Mouse (Mus musculus): Measurements from ENCODE around the gene Snd1. TPM values are rescaled to one million over a fixed set of nuclear protein-coding genes. Genes with fewer than 3 reads are reported as not detected.

Gene Snd1
- polyA plus RNA-seq, 1 experiment from 2014 or later, result 110 TPM

- Histone ChIP-seq H3K36me3 (peaks cover 19% of the 10 kb centered on the region), H3K27me3 (ENCODE audit: low read depth, poor library complexity, severe bottlenecking) (no peaks in the 10 kb centered on the region), H3K27ac (replicated peaks) (no peak overlapping the region), H3K4me1 (peaks cover 22% of the 10 kb centered on the region), H3K4me3 (no peak overlapping the region), H3K9me3 (replicated peaks) (no peaks in the 10 kb centered on the region)
- WGBS, result 88% methylated on average over 1 of the region's 1 CpGs
- DNase-seq (ENCODE audit: low spot score), result no peak
These were observed 268.6 kb downstream of the Snd1 start for GRCm38 (mm10) chr6:28743586-28743985.

GRCm38 (mm10) chr6:28745864-28746263 lies 270.9 kb downstream of the Snd1 start:
- Histone ChIP-seq H3K36me3 (peaks cover 19% of the 10 kb centered on the region), H3K9me3 (replicated peaks) (no peaks in the 10 kb centered on the region), H3K27ac (replicated peaks) (no peak overlapping the region), H3K27me3 (ENCODE audit: low read depth, poor library complexity, severe bottlenecking) (no peaks in the 10 kb centered on the region), H3K4me1 (peaks cover 23% of the 10 kb centered on the region), H3K4me3 (no peak overlapping the region)
- WGBS, result 94% methylated on average over 7 of the region's 7 CpGs
- DNase-seq (ENCODE audit: low spot score), result no peak

- peaks cover 19% of the 10 kb centered on the region for H3K36me3 ChIP-seq
- no peaks in the 10 kb centered on the region for H3K27me3 ChIP-seq (ENCODE audit: low read depth, poor library complexity, severe bottlenecking)
- DNase-seq (ENCODE audit: low spot score), result no peak
- no peaks in the 10 kb centered on the region for H3K9me3 ChIP-seq (replicated peaks)
- no peak overlapping the region for H3K4me3 ChIP-seq
- H3K4me1 ChIP-seq, result peaks cover 26% of the 10 kb centered on the region
- WGBS, result 93% methylated on average over 5 of the region's 5 CpGs
- no peak overlapping the region for H3K27ac ChIP-seq (replicated peaks)
These were observed 272.1 kb downstream of the Snd1 start for GRCm38 (mm10) chr6:28747025-28747424.

- Histone ChIP-seq H3K4me1 (peaks cover 23% of the 10 kb centered on the region), H3K27ac (replicated peaks) (no peak overlapping the region), H3K4me3 (no peak overlapping the region), H3K27me3 (ENCODE audit: low read depth, poor library complexity, severe bottlenecking) (no peaks in the 10 kb centered on the region), H3K36me3 (peaks cover 21% of the 10 kb centered on the region), H3K9me3 (replicated peaks) (no peaks in the 10 kb centered on the region)
- 68% methylated on average over 14 of the region's 14 CpGs for WGBS
- DNase-seq (ENCODE audit: low spot score), result no peak
These were observed 273.2 kb downstream of the Snd1 start for GRCm38 (mm10) chr6:28747931-28748670.

- Histone ChIP-seq H3K9me3 (replicated peaks) (no peaks in the 10 kb centered on the region), H3K4me1 (peaks cover 12% of the 10 kb centered on the region), H3K36me3 (peaks cover 21% of the 10 kb centered on the region), H3K27me3 (ENCODE audit: low read depth, poor library complexity, severe bottlenecking) (no peaks in the 10 kb centered on the region), H3K27ac (replicated peaks) (no peak overlapping the region), H3K4me3 (no peak overlapping the region)
- WGBS, result 85% methylated on average over 3 of the region's 3 CpGs
- DNase-seq (ENCODE audit: low spot score), result no peak
These were observed 274.3 kb downstream of the Snd1 start for GRCm38 (mm10) chr6:28749224-28749623.

- Histone ChIP-seq H3K4me3 (no peak overlapping the region), H3K27me3 (ENCODE audit: low read depth, poor library complexity, severe bottlenecking) (no peaks in the 10 kb centered on the region), H3K9me3 (replicated peaks) (no peaks in the 10 kb centered on the region), H3K36me3 (peaks cover 10% of the 10 kb centered on the region), H3K27ac (replicated peaks) (no peak overlapping the region), H3K4me1 (peaks cover 15% of the 10 kb centered on the region)
- DNase-seq (ENCODE audit: low spot score), result no peak
- WGBS, result 87% methylated on average over 3 of the region's 3 CpGs
These were observed 276.2 kb downstream of the Snd1 start for GRCm38 (mm10) chr6:28751186-28751585.

GRCm38 (mm10) chr6:28753217-28753616 lies 278.3 kb downstream of the Snd1 start:
- H3K4me1 ChIP-seq, result peaks cover 20% of the 10 kb centered on the region
- no peak overlapping the region for H3K4me3 ChIP-seq
- no peaks in the 10 kb centered on the region for H3K9me3 ChIP-seq (replicated peaks)
- DNase-seq (ENCODE audit: low spot score), result no peak
- 0 out of 2 replicates have a peak, but pooled peaks cover 2% of the 10 kb centered on the region for H3K36me3 ChIP-seq
- 98% methylated on average over 5 of the region's 5 CpGs for WGBS
- no peaks in the 10 kb centered on the region for H3K27me3 ChIP-seq (ENCODE audit: low read depth, poor library complexity, severe bottlenecking)
- H3K27ac ChIP-seq (replicated peaks), result no peak overlapping the region

GRCm38 (mm10) chr6:28753681-28754080 lies 278.7 kb downstream of the Snd1 start:
- Histone ChIP-seq H3K4me1 (peaks cover 19% of the 10 kb centered on the region), H3K36me3 (0 out of 2 replicates have a peak, but pooled peaks cover 2% of the 10 kb centered on the region), H3K4me3 (no peak overlapping the region), H3K27me3 (ENCODE audit: low read depth, poor library complexity, severe bottlenecking) (no peaks in the 10 kb centered on the region), H3K9me3 (replicated peaks) (no peaks in the 10 kb centered on the region), H3K27ac (replicated peaks) (no peak overlapping the region)
- DNase-seq (ENCODE audit: low spot score), result no peak
- 91% methylated on average over 5 of the region's 5 CpGs for WGBS

GRCm38 (mm10) chr6:28754127-28754898 lies 279.4 kb downstream of the Snd1 start:
- 86% methylated on average over 6 of the region's 6 CpGs for WGBS
- no peak overlapping the region for H3K27ac ChIP-seq (replicated peaks)
- H3K4me3 ChIP-seq, result no peak overlapping the region
- DNase-seq (ENCODE audit: low spot score), result no peak
- H3K36me3 ChIP-seq, result 0 out of 2 replicates have a peak, but pooled peaks cover 2% of the 10 kb centered on the region
- no peaks in the 10 kb centered on the region for H3K9me3 ChIP-seq (replicated peaks)
- H3K4me1 ChIP-seq, result peaks cover 25% of the 10 kb centered on the region
- H3K27me3 ChIP-seq (ENCODE audit: low read depth, poor library complexity, severe bottlenecking), result no peaks in the 10 kb centered on the region

- 69% methylated on average over 10 of the region's 10 CpGs for WGBS
- Histone ChIP-seq H3K4me1 (peaks cover 44% of the 10 kb centered on the region), H3K27me3 (ENCODE audit: low read depth, poor library complexity, severe bottlenecking) (no peaks in the 10 kb centered on the region), H3K9me3 (replicated peaks) (no peaks in the 10 kb centered on the region), H3K27ac (replicated peaks) (peak overlapping the region; percentile 10; the same call in 1 of the 2 replicates), H3K36me3 (0 out of 2 replicates have a peak, but pooled peaks cover 2% of the 10 kb centered on the region), H3K4me3 (no peak overlapping the region)
- peak; percentile 21 for DNase-seq (ENCODE audit: low spot score)
These were observed 281.5 kb downstream of the Snd1 start for GRCm38 (mm10) chr6:28756306-28757018.

GRCm38 (mm10) chr6:28758293-28758692 lies 283.4 kb downstream of the Snd1 start:
- H3K27me3 ChIP-seq (ENCODE audit: low read depth, poor library complexity, severe bottlenecking), result no peaks in the 10 kb centered on the region
- H3K27ac ChIP-seq (replicated peaks), result no peak overlapping the region
- no peaks in the 10 kb centered on the region for H3K9me3 ChIP-seq (replicated peaks)
- WGBS, result 89% methylated on average over 4 of the region's 4 CpGs
- H3K4me3 ChIP-seq, result no peak overlapping the region
- H3K4me1 ChIP-seq, result peaks cover 56% of the 10 kb centered on the region
- H3K36me3 ChIP-seq, result no peaks in the 10 kb centered on the region
- no peak for DNase-seq (ENCODE audit: low spot score)

GRCm38 (mm10) chr6:28761728-28762127 lies 286.8 kb downstream of the Snd1 start:
- no peaks in the 10 kb centered on the region for H3K36me3 ChIP-seq
- 31% methylated on average over 3 of the region's 3 CpGs for WGBS
- H3K27me3 ChIP-seq (ENCODE audit: low read depth, poor library complexity, severe bottlenecking), result no peaks in the 10 kb centered on the region
- 0 out of 2 replicates have a peak overlapping the region, but pooled peaks have one; percentile 29 for H3K27ac ChIP-seq (replicated peaks)
- no peaks in the 10 kb centered on the region for H3K9me3 ChIP-seq (replicated peaks)
- DNase-seq (ENCODE audit: low spot score), result no peak
- peaks cover 48% of the 10 kb centered on the region for H3K4me1 ChIP-seq
- H3K4me3 ChIP-seq, result no peak overlapping the region

Data from midbrain, embryonic 10.5 days (tissue).